Mouse (Mus musculus) forebrain, embryonic 16.5 days (tissue): ENCODE data around the gene Nhsl1. TPM values are rescaled to one million over a fixed set of nuclear protein-coding genes. Genes with fewer than 3 reads are reported as not detected.

Source experiments
- ATAC-seq: fragments of 200-750 bp; cut with Nextera tagmentation; 2 replicates; pipeline ENCODE4 v1.8.0; 2017; ENCODE audit warnings: mild to moderate bottlenecking, moderate library complexity
- H3K27ac ChIP-seq: fragments of 300-500 bp; sonication (generic); 2 replicates; pipeline ENCODE4 v1.5.1; 2014; ENCODE audit warnings: low read length, control low read depth
- H3K27me3 ChIP-seq: fragments of 300-500 bp; sonication (generic); replicated peaks from 2 replicates; pipeline ENCODE4 v1.6.1; 2014; ENCODE audit warnings: low read length; ENCODE audit not compliant: control insufficient read depth, insufficient read depth
- H3K36me3 ChIP-seq: fragments of 300-500 bp; sonication (generic); 2 replicates; pipeline ENCODE4 v1.6.1; 2014; ENCODE audit not compliant: control insufficient read depth, insufficient read depth
- H3K4me1 ChIP-seq: fragments of 300-500 bp; sonication (generic); replicated peaks from 2 replicates; pipeline ENCODE4 v1.6.1; 2014; ENCODE audit warnings: low read length; ENCODE audit not compliant: control insufficient read depth, insufficient read depth
- H3K4me2 ChIP-seq: fragments of 300-500 bp; sonication (generic); 2 replicates; pipeline ENCODE4 v1.6.1; 2014; ENCODE audit warnings: mild to moderate bottlenecking, low read length, control low read depth
- H3K4me3 ChIP-seq: fragments of 300-500 bp; sonication (generic); replicated peaks from 2 replicates; pipeline ENCODE4 v1.5.1; 2014; ENCODE audit warnings: mild to moderate bottlenecking, low read length, control low read depth
- H3K9ac ChIP-seq: fragments of 300-500 bp; sonication (generic); replicated peaks from 2 replicates; pipeline ENCODE4 v1.6.1; 2014; ENCODE audit warnings: low read depth, low read length, control low read depth
- H3K9me3 ChIP-seq: fragments of 300-500 bp; sonication (generic); 2 replicates; pipeline ENCODE4 v1.6.1; 2016; ENCODE audit warnings: low read length; ENCODE audit not compliant: control insufficient read depth
- WGBS: fragments of 180-500 bp; shearing (Covaris S2); extraction: QIAGEN DNeasy Blood & Tissue Kit; methylation state at CpG from one replicate; pipeline ENCODE4 v1.1.7; 2014; 5-methylcytosine and 5-hydroxymethylcytosine counted together
- polyA plus RNA-seq: library from polyadenylated mRNA; unstranded; fragments of >200 nt; fragmentation: Nextera tagmentation; extraction: Ambion mirVana; gene quantifications from 2 replicates; pipeline ENCODE4 v1.2.1, GENCODE M21; 2015

Nhsl1 gene
- polyA plus RNA-seq, 1 experiment from 2014 or later = 17.4 TPM

DNA sequence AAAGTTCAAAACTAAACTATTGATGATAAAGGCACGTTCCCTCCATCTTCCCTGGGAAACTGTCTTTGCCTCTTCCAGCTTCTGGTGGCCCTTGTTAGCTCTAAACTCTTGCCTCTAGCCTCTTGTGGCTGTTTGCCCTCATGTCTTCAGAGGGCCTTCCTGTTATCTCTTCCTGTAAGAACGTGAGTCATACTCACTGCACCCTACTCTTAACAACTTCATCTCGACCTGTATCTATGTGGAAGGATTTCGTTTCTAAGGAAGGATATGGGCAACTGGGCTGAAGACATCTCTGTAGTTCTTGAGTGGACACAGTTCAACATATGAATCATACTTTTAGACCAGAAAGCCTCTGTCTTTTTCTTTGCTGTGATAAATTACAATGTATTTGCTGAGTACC is 173.2 kb downstream of the Nhsl1 start:
- Histone ChIP-seq H3K9me3 (no peaks in the 10 kb centered on the region), H3K4me3 (no peak overlapping the region), H3K4me2 (no peak overlapping the region), H3K36me3 (no peaks in the 10 kb centered on the region), H3K4me1 (0 out of 2 replicates have a peak, but pooled peaks cover 3% of the 10 kb centered on the region), H3K27me3 (no peaks in the 10 kb centered on the region), H3K9ac (no peak overlapping the region), H3K27ac (no peak overlapping the region)
- no peak for ATAC-seq
- 90% methylated on average over 4 of the region's 4 CpGs for WGBS

DNA sequence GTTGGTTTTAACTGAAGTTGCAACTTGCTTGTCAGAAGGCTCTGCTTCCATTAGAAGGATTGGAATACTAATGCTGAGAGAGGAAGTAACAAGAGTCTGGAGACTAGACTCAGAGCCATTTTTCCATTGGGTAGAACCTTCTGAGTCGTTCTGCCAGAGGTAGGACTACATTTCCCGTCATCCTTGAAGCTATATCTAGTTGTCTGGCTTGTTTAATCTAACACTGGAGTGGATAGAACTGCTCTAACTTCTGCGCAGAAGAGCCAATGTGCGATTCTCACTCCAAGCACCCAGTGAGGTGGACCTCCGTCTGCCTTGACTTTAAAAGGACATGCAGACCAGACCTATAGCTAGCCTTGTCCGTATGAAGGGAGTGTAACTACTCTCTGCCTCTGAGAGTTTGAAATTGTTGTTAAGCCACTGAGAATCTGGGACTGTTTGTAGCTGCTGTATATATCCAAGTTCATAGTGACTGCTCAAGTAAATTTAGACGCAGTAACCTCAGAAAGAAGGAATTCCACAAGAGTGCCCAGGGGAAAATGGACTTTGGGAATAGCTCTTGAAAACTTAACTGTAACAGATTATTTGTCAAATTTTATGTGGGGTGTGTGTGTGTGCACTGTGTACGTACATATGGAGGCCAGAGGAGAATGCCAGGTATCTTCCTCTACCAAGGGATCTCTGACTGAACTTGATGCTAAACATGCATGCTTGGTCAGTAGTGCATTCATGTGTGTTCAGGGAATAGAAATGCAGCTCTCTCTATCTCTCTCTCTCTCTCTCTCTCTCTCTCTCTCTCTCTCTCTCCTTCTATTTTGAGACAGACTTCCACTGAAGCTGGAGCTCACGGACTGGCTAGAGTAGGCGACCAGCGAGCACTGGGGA is 174.5 kb downstream of the Nhsl1 start:
- Histone ChIP-seq H3K27ac (no peak overlapping the region), H3K9ac (no peak overlapping the region)
- WGBS = 91% methylated on average over 11 of the region's 11 CpGs

DNA sequence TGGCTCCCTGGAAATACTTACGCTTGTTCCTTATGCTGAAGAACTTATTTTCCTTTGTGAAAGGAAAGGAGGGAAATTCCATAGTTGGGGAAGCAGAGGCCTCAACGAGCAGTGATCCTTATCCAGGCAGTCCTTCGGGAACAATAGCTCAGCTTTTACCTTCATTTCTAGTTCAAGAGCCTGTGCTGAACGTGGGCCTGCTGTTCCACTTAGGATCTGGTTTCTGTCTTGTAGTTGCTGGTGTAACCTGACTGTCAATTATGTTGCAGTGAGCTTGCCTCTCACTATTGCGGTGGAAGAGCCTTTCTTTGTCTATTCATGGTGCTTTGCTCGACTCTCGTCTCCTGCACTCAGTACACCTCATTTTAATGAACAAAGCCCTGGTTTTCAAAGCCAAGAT is 175.5 kb downstream of the Nhsl1 start:
- Histone ChIP-seq H3K4me3 (no peak overlapping the region), H3K4me2 (no peak overlapping the region), H3K9ac (no peak overlapping the region), H3K9me3 (no peaks in the 10 kb centered on the region), H3K4me1 (0 out of 2 replicates have a peak, but pooled peaks cover 3% of the 10 kb centered on the region), H3K27me3 (no peaks in the 10 kb centered on the region), H3K27ac (no peak overlapping the region), H3K36me3 (0 out of 2 replicates have a peak, but pooled peaks cover 2% of the 10 kb centered on the region)
- WGBS = 33% methylated on average over 7 of the region's 7 CpGs
- no peak for ATAC-seq

More for the DNA sequence above, 174.5 kb downstream of the Nhsl1 start:
- no peak overlapping the region for H3K4me2 ChIP-seq
- ATAC-seq = no peak
- H3K36me3 ChIP-seq = no peaks in the 10 kb centered on the region
- no peaks in the 10 kb centered on the region for H3K9me3 ChIP-seq
- H3K4me1 ChIP-seq = 0 out of 2 replicates have a peak, but pooled peaks cover 3% of the 10 kb centered on the region
- H3K27me3 ChIP-seq = no peaks in the 10 kb centered on the region
- H3K4me3 ChIP-seq = no peak overlapping the region

DNA sequence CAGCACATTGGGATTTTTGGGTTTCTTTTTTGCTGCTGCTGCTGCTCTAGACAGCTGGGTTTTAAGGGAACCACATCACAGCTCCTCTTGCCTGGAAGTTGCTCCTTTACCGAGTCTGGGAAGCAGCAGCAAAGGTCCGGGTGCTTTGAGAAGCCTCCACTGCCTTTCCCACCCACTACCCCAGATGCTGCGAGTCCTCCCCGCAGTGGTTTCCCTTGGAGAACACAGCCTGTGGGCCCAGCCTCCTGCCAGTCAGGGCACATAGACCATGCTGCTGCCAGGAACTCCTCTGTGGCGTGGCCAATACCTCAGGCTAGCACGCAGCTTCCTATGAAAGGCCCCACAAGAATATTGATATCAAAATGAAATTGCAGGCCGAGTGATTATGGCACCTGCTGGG is 178.3 kb downstream of the Nhsl1 start:
- ATAC-seq = peak; percentile 38; the same call in 1 of the 2 replicates
- Histone ChIP-seq H3K4me1 (0 out of 2 replicates have a peak, but pooled peaks cover 3% of the 10 kb centered on the region), H3K27ac (no peak overlapping the region), H3K9ac (no peak overlapping the region), H3K9me3 (no peaks in the 10 kb centered on the region), H3K4me3 (no peak overlapping the region), H3K27me3 (no peaks in the 10 kb centered on the region), H3K4me2 (no peak overlapping the region), H3K36me3 (0 out of 2 replicates have a peak, but pooled peaks cover 2% of the 10 kb centered on the region)
- WGBS = 67% methylated on average over 7 of the region's 7 CpGs

DNA sequence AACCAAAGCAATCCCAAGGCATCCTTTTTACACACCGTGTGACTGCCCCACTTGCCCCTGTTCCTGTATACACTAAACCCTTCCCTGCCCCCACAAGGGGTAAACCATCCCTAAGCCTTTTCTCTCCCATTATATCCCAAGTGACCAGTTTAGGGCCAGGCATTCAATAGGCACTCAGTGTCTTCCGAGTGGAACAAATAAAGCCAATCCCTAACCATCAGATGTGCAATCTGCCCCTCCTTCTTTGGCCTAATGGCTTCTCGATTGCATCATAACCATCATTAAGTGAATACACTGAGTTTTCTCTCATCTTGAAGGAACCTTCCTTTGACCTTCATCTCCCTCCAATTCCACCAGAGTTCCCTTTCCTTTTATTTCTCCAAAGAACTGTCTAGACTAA is 183.2 kb downstream of the Nhsl1 start:
- no peak for ATAC-seq

DNA sequence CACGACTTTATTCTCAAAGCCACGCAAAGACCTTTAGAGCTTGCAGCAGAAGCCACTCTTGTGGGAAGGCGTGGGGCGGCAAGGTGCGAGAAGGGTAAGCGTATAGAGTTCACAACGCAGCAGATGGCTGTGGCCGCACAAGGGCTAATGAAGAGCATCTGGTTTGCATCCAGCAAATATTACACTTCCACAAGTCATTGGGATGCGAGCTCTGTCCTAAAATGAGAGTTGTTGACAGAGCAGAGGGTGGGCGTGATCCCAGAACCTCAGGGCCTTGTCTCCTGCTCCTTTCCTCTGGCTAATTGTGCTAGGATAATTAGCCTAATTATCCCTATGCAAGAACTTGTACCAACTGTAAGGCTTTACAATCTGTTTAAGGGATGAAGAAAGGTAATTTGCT is 186.9 kb downstream of the Nhsl1 start:
- ATAC-seq = peak; percentile 82
- H3K27me3 ChIP-seq = no peaks in the 10 kb centered on the region
- H3K4me1 ChIP-seq = peaks cover 34% of the 10 kb centered on the region
- H3K4me2 ChIP-seq = no peak overlapping the region
- WGBS = 27% methylated on average over 10 of the region's 10 CpGs
- no peak overlapping the region for H3K4me3 ChIP-seq
- H3K9ac ChIP-seq = no peak overlapping the region
- no peaks in the 10 kb centered on the region for H3K36me3 ChIP-seq
- H3K9me3 ChIP-seq = no peaks in the 10 kb centered on the region
- H3K27ac ChIP-seq = peak overlapping the region; percentile 28; the same call in 1 of the 2 replicates

More for the DNA sequence above, 183.2 kb downstream of the Nhsl1 start:
- Histone ChIP-seq H3K27me3 (no peaks in the 10 kb centered on the region), H3K9me3 (no peaks in the 10 kb centered on the region), H3K4me2 (no peak overlapping the region), H3K9ac (no peak overlapping the region), H3K4me1 (peaks cover 20% of the 10 kb centered on the region), H3K4me3 (no peak overlapping the region), H3K27ac (no peak overlapping the region), H3K36me3 (0 out of 2 replicates have a peak, but pooled peaks cover 2% of the 10 kb centered on the region)
- 60% methylated on average over 3 of the region's 3 CpGs for WGBS

DNA sequence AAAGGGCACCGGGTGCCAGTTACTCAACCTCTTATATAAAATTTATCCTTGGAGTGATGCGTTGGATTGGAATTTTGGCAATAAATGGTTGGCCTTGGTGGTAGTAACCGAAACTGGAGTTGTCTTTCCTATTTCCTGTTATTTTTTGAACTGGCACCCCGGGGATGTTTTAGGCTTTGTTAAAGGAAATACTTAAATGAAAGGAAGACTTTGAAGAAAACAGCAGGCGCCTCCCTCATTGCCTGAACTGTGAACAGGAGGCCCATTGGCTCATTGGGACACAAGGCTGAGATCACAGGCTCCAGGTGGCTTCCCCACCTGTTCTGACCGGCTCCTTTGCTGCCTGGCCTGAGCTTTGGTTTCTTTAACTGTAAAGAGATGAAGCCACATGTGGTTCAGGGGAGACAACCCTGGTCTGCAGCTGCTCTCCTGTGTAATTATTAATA is 187.7 kb downstream of the Nhsl1 start:
- no peaks in the 10 kb centered on the region for H3K27me3 ChIP-seq
- ATAC-seq = no peak
- no peak overlapping the region for H3K27ac ChIP-seq
- no peak overlapping the region for H3K4me3 ChIP-seq
- H3K4me1 ChIP-seq = peaks cover 34% of the 10 kb centered on the region
- H3K4me2 ChIP-seq = no peak overlapping the region
- H3K36me3 ChIP-seq = peaks cover under 1% of the 10 kb centered on the region
- no peak overlapping the region for H3K9ac ChIP-seq
- WGBS = 25% methylated on average over 6 of the region's 6 CpGs
- H3K9me3 ChIP-seq = no peaks in the 10 kb centered on the region

DNA sequence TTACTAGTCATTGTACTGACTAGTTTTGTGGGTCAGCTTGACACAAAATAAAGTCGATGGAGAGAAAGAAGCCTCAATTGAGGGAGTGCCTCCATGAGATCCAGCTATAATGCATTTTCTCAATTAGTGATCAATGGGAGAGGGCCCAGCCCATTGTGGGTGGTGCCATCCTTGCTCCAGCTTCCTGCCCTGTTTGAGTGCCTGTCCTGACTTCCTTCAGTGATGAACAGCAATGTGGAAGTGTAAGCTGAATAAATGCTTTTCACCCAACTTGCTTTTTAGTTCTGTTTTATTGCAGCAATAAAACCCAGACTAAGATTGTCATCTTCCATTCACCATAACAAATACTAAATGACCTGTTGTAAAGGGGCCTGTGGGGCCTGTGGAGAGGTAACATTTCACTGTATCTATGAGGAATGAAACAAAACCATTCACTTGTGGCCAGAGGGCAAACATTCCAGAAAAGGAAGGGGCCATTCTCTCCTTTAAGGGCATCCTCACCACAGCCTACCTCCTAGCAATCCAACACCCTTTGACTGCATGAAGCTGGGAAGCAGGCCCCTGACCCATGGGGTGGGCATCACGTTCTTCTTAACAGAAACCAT is 189.2 kb downstream of the Nhsl1 start:
- 0 out of 2 replicates have a peak overlapping the region, but pooled peaks have one; percentile 17 for H3K27ac ChIP-seq
- H3K4me2 ChIP-seq = no peak overlapping the region
- no peak overlapping the region for H3K4me3 ChIP-seq
- H3K9ac ChIP-seq = no peak overlapping the region
- WGBS = 77% methylated on average over 2 of the region's 2 CpGs
- no peaks in the 10 kb centered on the region for H3K27me3 ChIP-seq
- peaks cover 3% of the 10 kb centered on the region for H3K36me3 ChIP-seq
- ATAC-seq = no peak
- no peaks in the 10 kb centered on the region for H3K9me3 ChIP-seq
- peaks cover 34% of the 10 kb centered on the region for H3K4me1 ChIP-seq

DNA sequence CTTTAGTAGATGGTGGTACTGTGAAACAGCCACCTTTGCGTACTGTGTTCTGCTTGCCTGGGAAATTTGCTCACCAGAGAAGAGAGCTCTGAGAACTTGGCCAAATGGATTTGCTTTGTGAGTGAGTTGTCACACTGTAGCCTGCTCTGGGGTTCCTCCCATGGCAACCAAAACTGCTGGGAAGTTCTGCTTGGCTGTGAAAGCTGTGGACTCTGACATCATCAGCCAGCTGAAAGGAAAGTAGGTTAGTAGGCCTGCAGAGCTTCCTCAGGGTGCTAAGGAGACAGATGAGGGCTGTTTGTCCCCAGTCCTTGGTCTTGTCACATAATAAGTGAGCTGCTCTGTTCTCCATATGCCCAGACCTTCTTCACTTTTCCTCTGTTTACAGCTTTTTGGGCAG is 189.8 kb downstream of the Nhsl1 start:
- ATAC-seq = peak; percentile 31
- peaks cover 34% of the 10 kb centered on the region for H3K4me1 ChIP-seq
- 82% methylated on average over 1 of the region's 1 CpGs for WGBS
- H3K4me3 ChIP-seq = no peak overlapping the region
- no peak overlapping the region for H3K4me2 ChIP-seq
- H3K9ac ChIP-seq = no peak overlapping the region
- no peaks in the 10 kb centered on the region for H3K27me3 ChIP-seq
- H3K36me3 ChIP-seq = peaks cover 3% of the 10 kb centered on the region
- H3K27ac ChIP-seq = no peak overlapping the region
- no peaks in the 10 kb centered on the region for H3K9me3 ChIP-seq
